Mouse (Mus musculus) frontal cortex, postnatal 25 days (tissue): ENCODE results near the gene A930002H24Rik.

ENCODE experiments used
- DNase-seq, 2 experiments: peaks; one replicate each; pipeline ENCODE4 v3.0.0; 2022; ENCODE audit warnings: low spot score in 2 of 2

A930002H24Rik gene

GRCm38 (mm10) chr17:63836223-63836622 is 27.4 kb downstream of the A930002H24Rik start:
- no peak for DNase-seq

GRCm38 (mm10) chr17:63831550-63831949 is 32.0 kb downstream of the A930002H24Rik start:
- no peak for DNase-seq

GRCm38 (mm10) chr17:63828561-63829332 is 34.8 kb downstream of the A930002H24Rik start:
- no peak for DNase-seq

- no peak for DNase-seq
Observed at GRCm38 (mm10) chr17:63826767-63827166, 36.8 kb downstream of the A930002H24Rik start.

- no peak for DNase-seq
Observed at GRCm38 (mm10) chr17:63826196-63826595, 37.4 kb downstream of the A930002H24Rik start.

GRCm38 (mm10) chr17:63824141-63824540 is 39.5 kb downstream of the A930002H24Rik start:
- no peak for DNase-seq

GRCm38 (mm10) chr17:63818444-63819027 is 45.1 kb downstream of the A930002H24Rik start:
- DNase-seq: no peak

GRCm38 (mm10) chr17:63813552-63813951 is 50.0 kb downstream of the A930002H24Rik start:
- DNase-seq: no peak
